Mouse (Mus musculus) mouse trophoblast stem cell (cell line): ENCODE measurements around the gene Dnajc21.

ENCODE experiments used
- in situ Hi-C, 2 experiments: fragments of 300-500 bp; cut with MseI, MboI; formaldehyde crosslinking; loops; 2 replicates in 1 of 2; 3 replicates in 1 of 2; pipeline ENCODE4 v1.15.1; 2025

The Dnajc21 gene

GRCm38 (mm10) chr15:10439963-10440362 lies 30.4 kb downstream of the Dnajc21 start:
- in situ Hi-C loops: no loop called here

- in situ Hi-C loops: no loop called here
These were observed 33.4 kb downstream of the Dnajc21 start for GRCm38 (mm10) chr15:10436893-10437292.

GRCm38 (mm10) chr15:10426545-10427266 lies 43.6 kb downstream of the Dnajc21 start:
- in situ Hi-C loops: no loop called here

- in situ Hi-C loops: no loop called here
These were observed 44.2 kb downstream of the Dnajc21 start for GRCm38 (mm10) chr15:10426124-10426523.

- in situ Hi-C loops: no loop called here
These were observed 48.6 kb downstream of the Dnajc21 start for GRCm38 (mm10) chr15:10421785-10422144.

GRCm38 (mm10) chr15:10421138-10421784 lies 49.1 kb downstream of the Dnajc21 start:
- in situ Hi-C loops: no loop called here

- in situ Hi-C loops: no loop called here
These were observed 56.7 kb downstream of the Dnajc21 start for GRCm38 (mm10) chr15:10413656-10414055.

GRCm38 (mm10) chr15:10410881-10411280 lies 59.4 kb downstream of the Dnajc21 start:
- in situ Hi-C loops: no loop called here

GRCm38 (mm10) chr15:10409842-10410241 lies 60.5 kb downstream of the Dnajc21 start:
- in situ Hi-C loops: no loop called here

- in situ Hi-C loops: no loop called here
These were observed 69.9 kb downstream of the Dnajc21 start for GRCm38 (mm10) chr15:10400415-10400814.

GRCm38 (mm10) chr15:10399795-10400194 lies 70.5 kb downstream of the Dnajc21 start:
- in situ Hi-C loops: no loop called here
